Mouse (Mus musculus) CD4-positive, CD25-positive, alpha-beta regulatory T cell, adult 4 months (primary cell): ENCODE results near the gene Cblc. TPM values are rescaled to one million over a fixed set of nuclear protein-coding genes. Genes with fewer than 3 reads are reported as not detected.
A peak's percentile ranks its signal among the peaks of the same experiment; 100 is the strongest.

Experiments
- ATAC-seq: one replicate; pipeline ENCODE4 v1.8.0; 2017
- polyA plus RNA-seq, 2 experiments: library from polyadenylated mRNA; unstranded; fragments of 100-300 nt; shearing (Covaris generic); gene quantifications; one replicate each; pipeline ENCODE4 v1.2.1; 2017

Cblc gene
- not detected for polyA plus RNA-seq

- peak; percentile 98 for ATAC-seq
These were observed at the start of gene Cblc for GRCm38 (mm10) chr7:19796697-19797588. TSS of gene Cblc (minus strand) at chr7:19796809.

GRCm38 (mm10) chr7:19844521-19845171 is 48.0 kb upstream of the Cblc start:
- ATAC-seq = peak; percentile 64

- ATAC-seq = peak; percentile 71
These were observed 47.0 kb upstream of the Cblc start for GRCm38 (mm10) chr7:19843561-19843960.

- ATAC-seq = no peak
These were observed 46.4 kb upstream of the Cblc start for GRCm38 (mm10) chr7:19842885-19843504.

- peak; percentile 27 for ATAC-seq
These were observed 45.2 kb upstream of the Cblc start for GRCm38 (mm10) chr7:19841686-19842413.

GRCm38 (mm10) chr7:19840936-19841335 is 44.3 kb upstream of the Cblc start:
- no peak for ATAC-seq

GRCm38 (mm10) chr7:19840371-19840770 is 43.8 kb upstream of the Cblc start:
- no peak for ATAC-seq

- peak; percentile 61 for ATAC-seq
These were observed 40.2 kb upstream of the Cblc start for GRCm38 (mm10) chr7:19836843-19837242.

GRCm38 (mm10) chr7:19834055-19834454 is 37.4 kb upstream of the Cblc start:
- ATAC-seq = no peak

GRCm38 (mm10) chr7:19831837-19832236 is 35.2 kb upstream of the Cblc start:
- ATAC-seq = no peak

- no peak for ATAC-seq
These were observed 34.1 kb upstream of the Cblc start for GRCm38 (mm10) chr7:19830682-19831156.

GRCm38 (mm10) chr7:19829694-19830093 is 33.1 kb upstream of the Cblc start:
- no peak for ATAC-seq

GRCm38 (mm10) chr7:19826756-19827155 is 30.1 kb upstream of the Cblc start:
- no peak for ATAC-seq

GRCm38 (mm10) chr7:19824182-19824973 is 27.8 kb upstream of the Cblc start:
- peak; percentile 86 for ATAC-seq

GRCm38 (mm10) chr7:19823256-19824181 is 26.9 kb upstream of the Cblc start:
- ATAC-seq = peak; percentile 6

GRCm38 (mm10) chr7:19822604-19823058 is 26.0 kb upstream of the Cblc start, which contains the start of gene Bcl3:
TSS of gene Bcl3 (minus strand) at chr7:19822770.
- ATAC-seq = peak; percentile 50

- ATAC-seq = no peak
These were observed 25.6 kb upstream of the Cblc start for GRCm38 (mm10) chr7:19822193-19822592.

- no peak for ATAC-seq
These were observed 25.0 kb upstream of the Cblc start for GRCm38 (mm10) chr7:19821633-19822032.

- no peak for ATAC-seq
These were observed 23.9 kb upstream of the Cblc start for GRCm38 (mm10) chr7:19820347-19821048.

- no peak for ATAC-seq
These were observed 22.3 kb upstream of the Cblc start for GRCm38 (mm10) chr7:19818875-19819274.
